Mouse (Mus musculus) liver, adult 2 months (tissue): ENCODE results near the gene Cntln. TPM values are rescaled to one million over a fixed set of nuclear protein-coding genes. Genes with fewer than 3 reads are reported as not detected.

Source experiments
- DNase-seq: peaks from one replicate; pipeline ENCODE4 v3.0.0-alpha.2; 2011; ENCODE audit warnings: low read depth, low spot score; ENCODE audit errors: extremely low read depth
- H3K27ac ChIP-seq: fragments of 200-500 bp; replicated peaks from 2 replicates; pipeline ENCODE4 v1.5.1; 2012; ENCODE audit warnings: low read depth, mild to moderate bottlenecking, control low read depth, inconsistent platforms, low read length; ENCODE audit not compliant: insufficient read depth
- H3K27me3 ChIP-seq: fragments of 200-500 bp; 2 replicates; pipeline ENCODE4 v1.6.1; 2012; ENCODE audit warnings: mild to moderate bottlenecking, moderate library complexity, low read length, inconsistent platforms; ENCODE audit not compliant: control insufficient read depth, insufficient read depth
- H3K36me3 ChIP-seq: fragments of 200-500 bp; 2 replicates; pipeline ENCODE4 v1.6.1; 2012; ENCODE audit warnings: low read length, inconsistent platforms; ENCODE audit not compliant: control insufficient read depth, insufficient read depth
- H3K4me1 ChIP-seq: fragments of 200-500 bp; 2 replicates; pipeline ENCODE4 v1.6.1; 2011; ENCODE audit warnings: low read length; ENCODE audit not compliant: control insufficient read depth, insufficient read depth
- H3K4me3 ChIP-seq: fragments of 200-500 bp; 2 replicates; pipeline ENCODE4 v1.5.1; 2011; ENCODE audit warnings: low read depth, mild to moderate bottlenecking, control low read depth, low read length, moderate library complexity; ENCODE audit not compliant: insufficient read depth
- H3K79me2 ChIP-seq: fragments of 200-500 bp; 2 replicates; pipeline ENCODE4 v1.6.1; 2012; ENCODE audit warnings: inconsistent platforms, mild to moderate bottlenecking, low read length, moderate library complexity; ENCODE audit not compliant: control insufficient read depth, insufficient read depth
- H3K9ac ChIP-seq: fragments of 200-500 bp; 2 replicates; pipeline ENCODE4 v1.6.1; 2012; ENCODE audit warnings: low read depth, mild to moderate bottlenecking, control low read depth, inconsistent platforms, low read length
- CTCF ChIP-seq: fragments of 200-500 bp; IDR thresholded peaks from 2 replicates; pipeline ENCODE4 v1.5.1; 2011; ENCODE audit warnings: low read depth, low read length, control low read depth
- POLR2A ChIP-seq: fragments of 200-500 bp; IDR thresholded peaks from 2 replicates; pipeline ENCODE4 v1.6.1; 2011; ENCODE audit warnings: low read length, control low read depth; ENCODE audit not compliant: insufficient read depth; ENCODE audit errors: extremely low read depth
- WGBS: fragments of 180-500 bp; shearing (Covaris S2); methylation state at CpG from one replicate; pipeline ENCODE4 v1.1.7; 2018; 5-methylcytosine and 5-hydroxymethylcytosine counted together
- polyA plus RNA-seq: library from polyadenylated mRNA; depleted of rRNA; stranded (reverse); fragments of >200 nt; gene quantifications from 2 replicates; pipeline ENCODE4 v1.2.3, GENCODE M21; 2012
- total RNA-seq: library from RNA; depleted of rRNA; stranded (reverse); fragments of >200 nt; gene quantifications from 2 replicates; pipeline ENCODE4 v1.2.3, GENCODE M21; 2014

Cntln gene
- total and polyA plus RNA-seq, 2 experiments: 0.32 to 1.3 TPM

DNA sequence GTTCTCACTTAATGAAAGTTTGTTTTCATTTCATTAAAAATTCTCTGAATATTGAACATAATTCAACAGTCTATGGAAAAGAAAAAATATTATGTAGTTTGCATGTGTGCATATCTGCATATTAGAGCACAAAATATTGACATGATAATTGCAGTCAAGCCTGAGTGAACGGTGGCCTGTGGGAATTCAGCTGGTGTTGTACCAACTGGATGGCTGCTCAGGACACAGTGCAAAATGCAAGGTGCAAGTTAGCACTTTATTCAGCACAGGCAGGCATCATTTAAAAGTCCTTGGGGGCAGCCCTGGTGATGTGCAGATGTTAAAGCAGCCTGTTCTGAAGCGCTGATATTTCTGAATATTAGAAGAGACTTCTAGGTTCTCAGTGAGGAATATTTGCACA, 58.5 kb downstream of the Cntln start:
- Histone ChIP-seq H3K9ac (no peak overlapping the region), H3K27ac (no peak overlapping the region), H3K79me2 (no peaks in the 10 kb centered on the region), H3K4me1 (no peaks in the 10 kb centered on the region), H3K4me3 (no peak overlapping the region), H3K27me3 (no peaks in the 10 kb centered on the region), H3K36me3 (no peaks in the 10 kb centered on the region)
- 86% methylated on average over 2 of the region's 2 CpGs for WGBS
- TF ChIP-seq CTCF (no peak), POLR2A (no peak)
- DNase-seq: no peak

- TF ChIP-seq POLR2A (no peak), CTCF (no peak)
These were observed 60.0 kb downstream of the Cntln start for GRCm38 (mm10) chr4:84944100-84944499.

DNA sequence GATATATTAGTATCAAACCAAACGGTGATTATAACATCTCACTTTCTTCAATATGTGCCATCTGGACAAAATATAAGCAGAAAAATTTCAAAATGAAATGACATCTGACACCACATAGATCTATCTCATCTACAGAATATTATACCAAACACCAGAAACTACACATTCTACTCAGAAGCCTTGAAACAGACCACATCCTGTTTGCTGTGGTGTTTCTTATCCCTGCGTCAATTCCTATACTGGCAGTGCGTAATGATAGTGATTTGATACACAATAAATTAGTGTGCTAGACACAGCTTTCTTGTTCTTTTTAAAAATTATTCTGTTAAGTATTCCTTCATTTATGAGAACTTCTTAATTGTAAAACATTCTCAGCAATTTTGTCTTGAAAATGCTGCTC, 62.3 kb downstream of the Cntln start:
- no peak for DNase-seq
- no peaks in the 10 kb centered on the region for H3K79me2 ChIP-seq
- WGBS: 91% methylated on average over 3 of the region's 3 CpGs
- H3K4me1 ChIP-seq: no peaks in the 10 kb centered on the region
- H3K27me3 ChIP-seq: no peaks in the 10 kb centered on the region
- no peak overlapping the region for H3K9ac ChIP-seq
- no peak for TF ChIP-seq CTCF
- no peak for TF ChIP-seq POLR2A
- H3K27ac ChIP-seq: no peak overlapping the region
- H3K4me3 ChIP-seq: no peak overlapping the region
- no peaks in the 10 kb centered on the region for H3K36me3 ChIP-seq

More at GRCm38 (mm10) chr4:84944100-84944499, 60.0 kb downstream of the Cntln start:
- no peaks in the 10 kb centered on the region for H3K79me2 ChIP-seq
- no peak overlapping the region for H3K9ac ChIP-seq
- no peak overlapping the region for H3K4me3 ChIP-seq
- DNase-seq: no peak
- H3K27me3 ChIP-seq: no peaks in the 10 kb centered on the region
- no peaks in the 10 kb centered on the region for H3K36me3 ChIP-seq
- H3K27ac ChIP-seq: no peak overlapping the region
- WGBS: 97% methylated on average over 4 of the region's 4 CpGs
- H3K4me1 ChIP-seq: no peaks in the 10 kb centered on the region

- no peak overlapping the region for H3K4me3 ChIP-seq
- DNase-seq: no peak
- no peaks in the 10 kb centered on the region for H3K4me1 ChIP-seq
- no peak for TF ChIP-seq POLR2A
- no peak for TF ChIP-seq CTCF
- WGBS: 70% methylated on average over 7 of the region's 7 CpGs
- H3K27ac ChIP-seq: no peak overlapping the region
- H3K79me2 ChIP-seq: no peaks in the 10 kb centered on the region
- no peak overlapping the region for H3K9ac ChIP-seq
- no peaks in the 10 kb centered on the region for H3K27me3 ChIP-seq
- no peaks in the 10 kb centered on the region for H3K36me3 ChIP-seq
These were observed 93.0 kb downstream of the Cntln start for GRCm38 (mm10) chr4:84976875-84977646.

DNA sequence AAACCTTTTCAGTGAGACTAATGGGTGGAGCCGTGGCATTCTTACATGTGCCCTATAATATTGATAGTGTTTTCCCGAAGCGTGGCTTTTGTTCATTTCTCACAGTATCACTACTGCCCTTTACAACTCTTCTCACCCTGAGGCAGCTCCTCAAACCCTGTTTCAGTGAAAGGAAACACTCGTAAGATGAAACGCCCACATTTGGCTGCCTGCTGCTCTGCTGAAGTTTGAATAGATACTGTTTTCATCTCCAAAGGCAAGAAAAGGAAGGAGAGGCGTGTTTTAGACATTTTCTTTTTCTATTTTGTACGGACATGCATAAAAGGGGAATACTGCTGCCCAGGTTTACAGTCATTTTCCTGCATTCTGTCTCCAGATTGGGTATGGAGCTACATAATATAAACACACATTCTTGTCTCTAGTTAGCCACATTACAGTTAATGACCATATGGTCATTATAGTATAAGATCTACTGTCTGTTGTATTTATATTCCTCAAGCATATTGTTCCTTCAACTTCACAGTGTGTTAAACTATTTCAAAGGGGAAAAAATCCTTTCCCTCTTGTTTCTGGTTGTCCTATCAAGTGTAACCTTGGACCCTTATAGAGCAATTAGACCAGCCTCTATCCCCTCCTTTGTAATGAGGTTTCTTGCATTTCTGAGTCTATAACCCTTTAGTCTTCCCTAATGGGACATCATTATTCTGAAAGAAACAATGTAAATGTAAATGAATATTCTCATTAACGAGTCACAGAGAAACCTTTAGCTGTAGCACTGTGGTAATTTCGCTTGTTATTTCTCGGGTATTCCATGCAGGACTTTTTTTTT, 111.6 kb downstream of the Cntln start:
- no peaks in the 10 kb centered on the region for H3K27me3 ChIP-seq
- no peak overlapping the region for H3K4me3 ChIP-seq
- DNase-seq: no peak
- H3K27ac ChIP-seq: no peak overlapping the region
- no peak overlapping the region for H3K9ac ChIP-seq
- H3K36me3 ChIP-seq: no peaks in the 10 kb centered on the region
- no peaks in the 10 kb centered on the region for H3K4me1 ChIP-seq
- WGBS: 88% methylated on average over 10 of the region's 10 CpGs
- no peaks in the 10 kb centered on the region for H3K79me2 ChIP-seq
- TF ChIP-seq POLR2A (no peak), CTCF (no peak)
